34 mouse cellular contexts compared by ENCODE assay signal in the genomic region with DNA sequence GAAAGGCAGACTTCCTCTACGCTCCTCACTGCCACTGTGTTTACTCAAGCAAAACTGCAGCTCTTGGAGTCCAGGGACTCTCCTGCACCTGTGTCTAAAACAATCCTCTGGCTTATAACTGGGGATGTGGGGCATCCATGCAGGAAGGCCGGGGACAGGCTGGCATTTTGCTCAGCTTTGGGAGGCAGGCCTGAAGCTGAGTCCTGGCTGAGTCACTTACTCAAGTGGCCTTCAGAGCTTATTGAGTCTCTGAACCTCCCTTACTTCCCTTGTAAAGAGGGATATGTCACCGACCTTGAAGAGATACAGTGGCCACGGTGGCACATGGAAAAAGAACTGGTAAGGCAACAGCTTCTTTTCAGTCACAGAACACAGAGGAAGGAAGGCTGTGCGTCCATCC. TPM values are rescaled to one million over a fixed set of nuclear protein-coding genes. Genes with fewer than 3 reads are reported as not detected.
A peak's percentile ranks its signal among the peaks of the same experiment; 100 is the strongest.
DNase-seq lines count a peak whose midpoint lies in the region; ATAC-seq and TF ChIP-seq lines count a peak whose summit lies in the region.
"Had no signal": no experiment of that assay in that cellular context is flagged by ENCODE, and none has a peak within 500 bp of the region (broad histone marks: within the 10 kb centered on the region; RNA-seq: fewer than 3 reads in every experiment).

No protein-coding gene starts in this region.

- no peak for TF ChIP-seq POLR2A in testis, adult 2 months (IDR thresholded peaks at IDR 0.05; ENCODE audit: control insufficient read depth, low read depth, low read length)

- H3K4me3 ChIP-seq in hindbrain, embryonic 13.5 days, result no peak overlapping the region
- no peak overlapping the region for H3K4me3 ChIP-seq in hindbrain, embryonic 11.5 days (ENCODE audit: low read depth, low read length)
- H3K4me3 ChIP-seq in testis, adult 2 months (ENCODE audit: control insufficient read depth, low read depth, low read length), result peak overlapping the region; percentile 38
- no peak overlapping the region for H3K4me3 ChIP-seq in hindbrain, embryonic 16.5 days (ENCODE audit: low read length)
- H3K4me3 ChIP-seq: embryonic facial prominence, embryonic 12.5 days; heart, embryonic 10.5 days; intestine, embryonic 15.5 days had no signal

- no peak overlapping the region for H3K4me2 ChIP-seq in hindbrain, embryonic 13.5 days
- H3K4me2 ChIP-seq in hindbrain, embryonic 11.5 days (replicated peaks; ENCODE audit: low read depth, low read length), result no peak overlapping the region
- H3K4me2 ChIP-seq in hindbrain, embryonic 16.5 days (ENCODE audit: low read length), result no peak overlapping the region
- H3K4me2 ChIP-seq: embryonic facial prominence, embryonic 12.5 days; intestine, embryonic 15.5 days had no signal

- no peak for DNase-seq in hindbrain, embryonic 11.5 days (ENCODE audit: low spot score)
- DNase-seq in testis, postnatal 14 days (ENCODE audit: low spot score), result no peak
- DNase-seq in layer of hippocampus, adult 8-10 months (ENCODE audit: low spot score in 2 of 2), result no peak
- DNase-seq in cerebellum, postnatal 25 days, result no peak
- no peak for DNase-seq in layer of hippocampus, adult 9-11 months
- DNase-seq: cerebellum, adult 11-12 months; cerebellum, postnatal 10 days; gastrocnemius, postnatal 10 days; heart, postnatal 4 days; kidney, adult 9 months; kidney, postnatal 14 days; layer of hippocampus, postnatal 36 days; lung, adult 18-20 months; lung, postnatal 14 days; retina, postnatal 1 day; thymus, adult 2 months; thymus, postnatal 4 days had no signal

- peak overlapping the region; percentile 52; the same call in 1 of the 2 replicates for H3K27ac ChIP-seq in hindbrain, embryonic 13.5 days
- no peak overlapping the region for H3K27ac ChIP-seq in hindbrain, embryonic 11.5 days (ENCODE audit: low read depth, low read length)
- H3K27ac ChIP-seq in testis, adult 2 months (ENCODE audit: control insufficient read depth, insufficient read depth, low read depth, low read length), result no peak overlapping the region
- H3K27ac ChIP-seq in hindbrain, embryonic 16.5 days (ENCODE audit: low read depth, low read length), result peak overlapping the region; percentile 14; the same call in 1 of the 2 replicates
- H3K27ac ChIP-seq: embryonic facial prominence, embryonic 12.5 days; heart, embryonic 10.5 days; intestine, embryonic 15.5 days had no signal

- 82% methylated on average over 5 of the region's 5 CpGs for WGBS in hindbrain, embryonic 13.5 days
- 84% methylated on average over 5 of the region's 5 CpGs for WGBS in hindbrain, embryonic 11.5 days
- 75% methylated on average over 5 of the region's 5 CpGs for WGBS in hindbrain, embryonic 16.5 days

- H3K27me3 ChIP-seq in hindbrain, embryonic 13.5 days, result peaks cover 2% of the 10 kb centered on the region; the same call in 1 of the 2 replicates
- H3K27me3 ChIP-seq in hindbrain, embryonic 11.5 days (ENCODE audit: control insufficient read depth, insufficient read depth, low read length), result no peaks in the 10 kb centered on the region
- no peaks in the 10 kb centered on the region for H3K27me3 ChIP-seq in testis, adult 2 months (ENCODE audit: control insufficient read depth, insufficient read depth, low read length)
- no peaks in the 10 kb centered on the region for H3K27me3 ChIP-seq in hindbrain, embryonic 16.5 days (replicated peaks; ENCODE audit: control insufficient read depth, insufficient read depth, low read length)
- H3K27me3 ChIP-seq: embryonic facial prominence, embryonic 12.5 days had no signal

- TF ChIP-seq CTCF in testis, adult 2 months (IDR thresholded peaks at IDR 0.05; ENCODE audit: control insufficient read depth, insufficient read depth, insufficient replicate concordance, low read depth, low read length), result no peak

- H3K9me3 ChIP-seq in hindbrain, embryonic 13.5 days, result no peaks in the 10 kb centered on the region
- no peaks in the 10 kb centered on the region for H3K9me3 ChIP-seq in hindbrain, embryonic 11.5 days (ENCODE audit: control insufficient read depth, low read length)
- H3K9me3 ChIP-seq in hindbrain, embryonic 16.5 days (ENCODE audit: control insufficient read depth, low read length), result no peaks in the 10 kb centered on the region
- H3K9me3 ChIP-seq: embryonic facial prominence, embryonic 12.5 days; heart, embryonic 10.5 days; intestine, embryonic 15.5 days had no signal

- H3K36me3 ChIP-seq in hindbrain, embryonic 13.5 days, result no peaks in the 10 kb centered on the region
- H3K36me3 ChIP-seq in hindbrain, embryonic 11.5 days (ENCODE audit: control insufficient read depth, insufficient read depth, low read length), result no peaks in the 10 kb centered on the region
- no peaks in the 10 kb centered on the region for H3K36me3 ChIP-seq in testis, adult 2 months (ENCODE audit: control insufficient read depth, insufficient read depth, low read length)
- no peaks in the 10 kb centered on the region for H3K36me3 ChIP-seq in hindbrain, embryonic 16.5 days (ENCODE audit: control insufficient read depth, insufficient read depth, low read length)
- H3K36me3 ChIP-seq: embryonic facial prominence, embryonic 12.5 days; heart, embryonic 10.5 days; intestine, embryonic 15.5 days had no signal

- ATAC-seq in hindbrain, embryonic 13.5 days (ENCODE audit: low FRiP score), result no peak
- ATAC-seq in hindbrain, embryonic 11.5 days (ENCODE audit: low FRiP score), result no peak
- no peak for ATAC-seq in hindbrain, embryonic 16.5 days
- ATAC-seq: intestine, embryonic 15.5 days had no signal

- H3K4me1 ChIP-seq in hindbrain, embryonic 13.5 days (replicated peaks), result peaks cover 39% of the 10 kb centered on the region
- 0 out of 2 replicates have a peak, but pooled peaks cover 2% of the 10 kb centered on the region for H3K4me1 ChIP-seq in hindbrain, embryonic 11.5 days (replicated peaks; ENCODE audit: control insufficient read depth, insufficient read depth, low read length)
- no peaks in the 10 kb centered on the region for H3K4me1 ChIP-seq in testis, adult 2 months (ENCODE audit: control insufficient read depth, insufficient read depth, low read length)
- peaks cover 20% of the 10 kb centered on the region for H3K4me1 ChIP-seq in hindbrain, embryonic 16.5 days (ENCODE audit: control insufficient read depth, insufficient read depth, low read depth, low read length)
- H3K4me1 ChIP-seq: intestine, embryonic 15.5 days had no signal

- H3K9ac ChIP-seq in hindbrain, embryonic 13.5 days, result no peak overlapping the region
- no peak overlapping the region for H3K9ac ChIP-seq in hindbrain, embryonic 11.5 days (ENCODE audit: low read depth, low read length)
- no peak overlapping the region for H3K9ac ChIP-seq in hindbrain, embryonic 16.5 days (ENCODE audit: low read depth, low read length)
- H3K9ac ChIP-seq: embryonic facial prominence, embryonic 12.5 days; intestine, embryonic 15.5 days had no signal

RNA-seq across cellular contexts. Expression of a gene that starts 12.8 kb away (rescaled TPM):
- polyA plus RNA-seq in hindbrain, embryonic 13.5 days (2015; fragmentation: Nextera tagmentation; extraction: Ambion mirVana), result 10.0 and 10.6 TPM in 2 replicates
- polyA plus RNA-seq in hindbrain, embryonic 11.5 days (2014; fragmentation: Nextera tagmentation; extraction: Ambion mirVana), result 1.9 and 3.5 TPM in 2 replicates
- polyA plus RNA-seq in testis, adult 2 months (2012; rRNA removed), result 0.88 and 1.00 TPM in 2 replicates
- 19.1 and 20.4 TPM in 2 replicates for polyA plus RNA-seq in hindbrain, embryonic 16.5 days (2015; fragmentation: Nextera tagmentation; extraction: Ambion mirVana)
- total RNA-seq in layer of hippocampus, adult 8-10 months (2022), result 100 to 1,000 TPM; 272 to 323 (median 290) TPM
- total RNA-seq: granulocyte monocyte progenitor cell, adult 5-6 weeks; liver, adult 2 months; megakaryocyte progenitor cell, adult 5-6 weeks had no signal

RNA-seq across cellular contexts. Expression of a gene that starts 24.3 kb away (rescaled TPM):
- not detected in 2 replicates for polyA plus RNA-seq in hindbrain, embryonic 13.5 days (2015; fragmentation: Nextera tagmentation; extraction: Ambion mirVana)
- polyA plus RNA-seq in hindbrain, embryonic 11.5 days (2014; fragmentation: Nextera tagmentation; extraction: Ambion mirVana), result not detected in 2 replicates
- polyA plus RNA-seq in testis, adult 2 months (2012; rRNA removed), result 249 and 255 TPM in 2 replicates
- polyA plus RNA-seq in hindbrain, embryonic 16.5 days (2015; fragmentation: Nextera tagmentation; extraction: Ambion mirVana), result not detected in 2 replicates
- not detected for total RNA-seq in layer of hippocampus, adult 8-10 months (2022)
- total RNA-seq: adrenal gland, adult 18-20 months; ES-E14; gastrocnemius, postnatal 10 days; granulocyte monocyte progenitor cell, adult 5-6 weeks; heart, postnatal 4 days; layer of hippocampus, adult 18-20 months; layer of hippocampus, postnatal 36 days; left cerebral cortex, postnatal 10 days; liver, adult 2 months; megakaryocyte progenitor cell, adult 5-6 weeks had no signal
- polyA plus RNA-seq: forebrain, embryonic 11.5 days; intestine, embryonic 15.5 days; liver, adult 2 months; neural tube, embryonic 11.5 days; spleen, adult 2 months; stomach, embryonic 14.5 days had no signal

Comparison
In these comparisons a context has a peak if more than half of its experiments do, and no peak if none do; other contexts are left out.
1. H3K27ac ChIP-seq: peak in hindbrain, embryonic 13.5 days (single experiment) and hindbrain, embryonic 16.5 days (single experiment); none in hindbrain, embryonic 11.5 days (single experiment) and testis, adult 2 months (single experiment).
2. RNA of a gene that starts 24.3 kb away (polyA plus RNA-seq): 249 to 255 TPM in testis, adult 2 months; not detected in hindbrain, embryonic 13.5 days, not detected in hindbrain, embryonic 11.5 days and not detected in hindbrain, embryonic 16.5 days; every median in the first group is over 100 times any median in the second.